Mouse (Mus musculus): ENCODE results near the gene Cdkal1. TPM values are rescaled to one million over a fixed set of nuclear protein-coding genes. Genes with fewer than 3 reads are reported as not detected.

Gene Cdkal1
- polyA plus RNA-seq, 1 experiment, result 7.2 TPM

GRCm38 (mm10) chr13:29224815-29225214 is 630.7 kb downstream of the Cdkal1 start:
- TF ChIP-seq CTCF (IDR thresholded peaks at IDR 0.05; ENCODE audit: borderline replicate concordance, extremely low read depth, insufficient read depth, insufficient read length) (no peak), POLR2A (IDR thresholded peaks at IDR 0.05; ENCODE audit: borderline replicate concordance, extremely low read depth, insufficient read depth, insufficient read length, poor library complexity, severe bottlenecking) (no peak)
- no peak for DNase-seq (ENCODE audit: low read depth)

- TF ChIP-seq CTCF (IDR thresholded peaks at IDR 0.05; ENCODE audit: borderline replicate concordance, extremely low read depth, insufficient read depth, insufficient read length) (no peak), POLR2A (IDR thresholded peaks at IDR 0.05; ENCODE audit: borderline replicate concordance, extremely low read depth, insufficient read depth, insufficient read length, poor library complexity, severe bottlenecking) (no peak)
- DNase-seq (ENCODE audit: low read depth), result peak; percentile 89
These were observed 633.1 kb downstream of the Cdkal1 start for GRCm38 (mm10) chr13:29222261-29222838.

- peak; percentile 65 for DNase-seq (ENCODE audit: low read depth)
- no peak for TF ChIP-seq CTCF (IDR thresholded peaks at IDR 0.05; ENCODE audit: borderline replicate concordance, extremely low read depth, insufficient read depth, insufficient read length)
- TF ChIP-seq POLR2A (IDR thresholded peaks at IDR 0.05; ENCODE audit: borderline replicate concordance, extremely low read depth, insufficient read depth, insufficient read length, poor library complexity, severe bottlenecking), result no peak
These were observed 633.8 kb downstream of the Cdkal1 start for GRCm38 (mm10) chr13:29221646-29222045.

GRCm38 (mm10) chr13:29218594-29219230 is 636.8 kb downstream of the Cdkal1 start:
- TF ChIP-seq CTCF (IDR thresholded peaks at IDR 0.05; ENCODE audit: borderline replicate concordance, extremely low read depth, insufficient read depth, insufficient read length) (no peak), POLR2A (IDR thresholded peaks at IDR 0.05; ENCODE audit: borderline replicate concordance, extremely low read depth, insufficient read depth, insufficient read length, poor library complexity, severe bottlenecking) (no peak)
- DNase-seq (ENCODE audit: low read depth), result no peak

GRCm38 (mm10) chr13:29210159-29211021 is 645.1 kb downstream of the Cdkal1 start:
- peak; percentile 79 for DNase-seq (ENCODE audit: low read depth)
- TF ChIP-seq POLR2A (IDR thresholded peaks at IDR 0.05; ENCODE audit: borderline replicate concordance, extremely low read depth, insufficient read depth, insufficient read length, poor library complexity, severe bottlenecking) (no peak), CTCF (IDR thresholded peaks at IDR 0.05; ENCODE audit: borderline replicate concordance, extremely low read depth, insufficient read depth, insufficient read length) (no peak)

GRCm38 (mm10) chr13:29208749-29209148 is 646.7 kb downstream of the Cdkal1 start:
- no peak for TF ChIP-seq POLR2A (IDR thresholded peaks at IDR 0.05; ENCODE audit: borderline replicate concordance, extremely low read depth, insufficient read depth, insufficient read length, poor library complexity, severe bottlenecking)
- TF ChIP-seq CTCF (IDR thresholded peaks at IDR 0.05; ENCODE audit: borderline replicate concordance, extremely low read depth, insufficient read depth, insufficient read length), result no peak
- DNase-seq (ENCODE audit: low read depth), result no peak

GRCm38 (mm10) chr13:29203856-29204255 is 651.6 kb downstream of the Cdkal1 start:
- DNase-seq (ENCODE audit: low read depth), result no peak

GRCm38 (mm10) chr13:29203426-29203825 is 652.0 kb downstream of the Cdkal1 start:
- no peak for DNase-seq (ENCODE audit: low read depth)
- TF ChIP-seq CTCF (IDR thresholded peaks at IDR 0.05; ENCODE audit: borderline replicate concordance, extremely low read depth, insufficient read depth, insufficient read length), result no peak
- no peak for TF ChIP-seq POLR2A (IDR thresholded peaks at IDR 0.05; ENCODE audit: borderline replicate concordance, extremely low read depth, insufficient read depth, insufficient read length, poor library complexity, severe bottlenecking)

More at GRCm38 (mm10) chr13:29203856-29204255, 651.6 kb downstream of the Cdkal1 start:
- TF ChIP-seq CTCF (IDR thresholded peaks at IDR 0.05; ENCODE audit: borderline replicate concordance, extremely low read depth, insufficient read depth, insufficient read length) (no peak), POLR2A (IDR thresholded peaks at IDR 0.05; ENCODE audit: borderline replicate concordance, extremely low read depth, insufficient read depth, insufficient read length, poor library complexity, severe bottlenecking) (no peak)

GRCm38 (mm10) chr13:29202562-29202961 is 652.9 kb downstream of the Cdkal1 start:
- DNase-seq (ENCODE audit: low read depth), result peak; percentile 66

GRCm38 (mm10) chr13:29199679-29200078 is 655.8 kb downstream of the Cdkal1 start:
- DNase-seq (ENCODE audit: low read depth), result no peak
- TF ChIP-seq POLR2A (IDR thresholded peaks at IDR 0.05; ENCODE audit: borderline replicate concordance, extremely low read depth, insufficient read depth, insufficient read length, poor library complexity, severe bottlenecking), result no peak
- no peak for TF ChIP-seq CTCF (IDR thresholded peaks at IDR 0.05; ENCODE audit: borderline replicate concordance, extremely low read depth, insufficient read depth, insufficient read length)

More at GRCm38 (mm10) chr13:29202562-29202961, 652.9 kb downstream of the Cdkal1 start:
- TF ChIP-seq POLR2A (IDR thresholded peaks at IDR 0.05; ENCODE audit: borderline replicate concordance, extremely low read depth, insufficient read depth, insufficient read length, poor library complexity, severe bottlenecking) (no peak), CTCF (IDR thresholded peaks at IDR 0.05; ENCODE audit: borderline replicate concordance, extremely low read depth, insufficient read depth, insufficient read length) (no peak)

GRCm38 (mm10) chr13:29196798-29197498 is 658.5 kb downstream of the Cdkal1 start:
- DNase-seq (ENCODE audit: low read depth), result peak; percentile 74

More at GRCm38 (mm10) chr13:29196798-29197498, 658.5 kb downstream of the Cdkal1 start:
- no peak for TF ChIP-seq CTCF (IDR thresholded peaks at IDR 0.05; ENCODE audit: borderline replicate concordance, extremely low read depth, insufficient read depth, insufficient read length)
- TF ChIP-seq POLR2A (IDR thresholded peaks at IDR 0.05; ENCODE audit: borderline replicate concordance, extremely low read depth, insufficient read depth, insufficient read length, poor library complexity, severe bottlenecking), result no peak

Data from brain, embryonic 14.5 days (tissue).